Mouse (Mus musculus) layer of hippocampus, adult 9-10 months (tissue): ENCODE data around the gene Olfr315.
A peak's percentile ranks its signal among the peaks of the same experiment; 100 is the strongest.
"Not testable (repeated sequence)": the region's sequence is repeated elsewhere in the genome, so short reads cannot be mapped to it uniquely, and the experiment has no call there.

Source experiments
- DNase-seq: peaks from one replicate; pipeline ENCODE4 v3.0.0; 2022; ENCODE audit warnings: low spot score

Gene Olfr315

GRCm38 (mm10) chr11:58772888-58773287 is at the start of gene Olfr315:
Olfr315 (plus strand) TSS chr11:58773188.
- DNase-seq, result no peak

- DNase-seq, result no peak
Measured at GRCm38 (mm10) chr11:58723914-58724313, 49.1 kb upstream of the Olfr315 start, which contains the start of gene Olfr318. Olfr318 (minus strand) TSS chr11:58724014.

GRCm38 (mm10) chr11:58727896-58728650 is 44.9 kb upstream of the Olfr315 start:
- DNase-seq, result not testable (repeated sequence)

GRCm38 (mm10) chr11:58733372-58733771 is 39.6 kb upstream of the Olfr315 start:
- peak; percentile 38 for DNase-seq

- DNase-seq, result no peak
Measured at GRCm38 (mm10) chr11:58738792-58739262, 34.2 kb upstream of the Olfr315 start, which contains the start of gene Olfr317. Olfr317 (minus strand) TSS chr11:58739212.

GRCm38 (mm10) chr11:58751096-58751495 is 21.9 kb upstream of the Olfr315 start:
- DNase-seq, result peak; percentile 6

- no peak for DNase-seq
Measured at GRCm38 (mm10) chr11:58752434-58752833, 20.6 kb upstream of the Olfr315 start, which contains the start of gene Olfr316. Olfr316 (plus strand) TSS chr11:58752734.

GRCm38 (mm10) chr11:58782480-58783089 is 9.6 kb downstream of the Olfr315 start, which contains the start of gene Olfr314:
Olfr314 (plus strand) TSS chr11:58782952.
- DNase-seq, result no peak

GRCm38 (mm10) chr11:58784182-58784581 is 11.2 kb downstream of the Olfr315 start:
- no peak for DNase-seq

- DNase-seq, result no peak
Measured at GRCm38 (mm10) chr11:58787651-58788050, 14.7 kb downstream of the Olfr315 start.

GRCm38 (mm10) chr11:58788346-58788745 is 15.4 kb downstream of the Olfr315 start:
- no peak for DNase-seq

- DNase-seq, result no peak
Measured at GRCm38 (mm10) chr11:58789532-58789931, 16.5 kb downstream of the Olfr315 start.

- no peak for DNase-seq
Measured at GRCm38 (mm10) chr11:58790053-58790452, 17.1 kb downstream of the Olfr315 start.

- DNase-seq, result no peak
Measured at GRCm38 (mm10) chr11:58790646-58791045, 17.7 kb downstream of the Olfr315 start.

GRCm38 (mm10) chr11:58795856-58796255 is 22.9 kb downstream of the Olfr315 start:
- DNase-seq, result no peak

GRCm38 (mm10) chr11:58796850-58797249 is 23.9 kb downstream of the Olfr315 start:
- peak; percentile 56 for DNase-seq

GRCm38 (mm10) chr11:58799747-58800146 is 26.8 kb downstream of the Olfr315 start:
- DNase-seq, result no peak

GRCm38 (mm10) chr11:58801558-58802228 is 28.7 kb downstream of the Olfr315 start, which contains the start of gene Fam183b:
Fam183b (minus strand) TSS chr11:58801960.
- no peak for DNase-seq

- no peak for DNase-seq
Measured at GRCm38 (mm10) chr11:58803871-58804270, 30.9 kb downstream of the Olfr315 start.

- DNase-seq, result no peak
Measured at GRCm38 (mm10) chr11:58804393-58804792, 31.4 kb downstream of the Olfr315 start.

GRCm38 (mm10) chr11:58812001-58812400 is 39.0 kb downstream of the Olfr315 start:
- DNase-seq, result no peak

- not testable (repeated sequence) for DNase-seq
Measured at GRCm38 (mm10) chr11:58814700-58815099, 41.7 kb downstream of the Olfr315 start, which contains the start of gene Olfr313. Olfr313 (plus strand) TSS chr11:58815000.
